Mouse (Mus musculus) gonadal fat pad, adult 2 months (tissue): ENCODE data around the gene Arhgef3. TPM values are rescaled to one million over a fixed set of nuclear protein-coding genes. Genes with fewer than 3 reads are reported as not detected.

Experiments
- DNase-seq: peaks from one replicate; pipeline ENCODE4 v3.0.0-alpha.2; 2012; ENCODE audit warnings: low read depth
- polyA plus RNA-seq: library from polyadenylated mRNA; depleted of rRNA; stranded (reverse); fragments of >200 nt; gene quantifications from 2 replicates; pipeline ENCODE4 v1.2.3, GENCODE M21; 2012; rRNA removed

Arhgef3 gene
- polyA plus RNA-seq, 1 experiment, result 12.2 TPM

GRCm38 (mm10) chr14:27411492-27411891 lies 296.8 kb downstream of the Arhgef3 start:
- no peak for DNase-seq

- DNase-seq, result no peak
These were observed 298.0 kb downstream of the Arhgef3 start for GRCm38 (mm10) chr14:27412699-27413098.

- DNase-seq, result no peak
These were observed 299.3 kb downstream of the Arhgef3 start for GRCm38 (mm10) chr14:27413961-27414360.

- no peak for DNase-seq
These were observed 306.1 kb downstream of the Arhgef3 start for GRCm38 (mm10) chr14:27420816-27421215.

- DNase-seq, result no peak
These were observed 307.6 kb downstream of the Arhgef3 start for GRCm38 (mm10) chr14:27422301-27422700.

GRCm38 (mm10) chr14:27428573-27428972 lies 313.9 kb downstream of the Arhgef3 start, which contains the start of gene Fam208a:
Gene Fam208a (plus strand): TSS chr14:27428834.
- no peak for DNase-seq

- DNase-seq, result no peak
These were observed 314.4 kb downstream of the Arhgef3 start for GRCm38 (mm10) chr14:27428973-27429711.

GRCm38 (mm10) chr14:27430280-27430679 lies 315.6 kb downstream of the Arhgef3 start:
- DNase-seq, result no peak

- DNase-seq, result no peak
These were observed 317.4 kb downstream of the Arhgef3 start for GRCm38 (mm10) chr14:27432064-27432463.

GRCm38 (mm10) chr14:27436116-27436515 lies 321.4 kb downstream of the Arhgef3 start:
- no peak for DNase-seq

- DNase-seq, result no peak
These were observed 322.1 kb downstream of the Arhgef3 start for GRCm38 (mm10) chr14:27436826-27437225.

GRCm38 (mm10) chr14:27440921-27441320 lies 326.2 kb downstream of the Arhgef3 start:
- DNase-seq, result no peak

GRCm38 (mm10) chr14:27444851-27445281 lies 330.2 kb downstream of the Arhgef3 start:
- DNase-seq, result no peak

GRCm38 (mm10) chr14:27446963-27447362 lies 332.3 kb downstream of the Arhgef3 start:
- DNase-seq, result no peak

Other genes with a start within 250 kb of the Arhgef3 start
- 0.39 and 0.53 TPM in 2 replicates for gene Asb14, start 220.3 kb upstream of the Arhgef3 start, polyA plus RNA-seq
- gene Appl1, start 143.7 kb upstream of the Arhgef3 start, polyA plus RNA-seq, result 5.8 and 5.9 TPM in 2 replicates
- 0.22 TPM in 2 replicates for gene Hesx1, start 120.5 kb upstream of the Arhgef3 start, polyA plus RNA-seq
- 4.0 and 4.3 TPM in 2 replicates for gene Il17rd, start 76.0 kb upstream of the Arhgef3 start, polyA plus RNA-seq